Mouse (Mus musculus) megakaryocyte, adult 5-6 weeks (primary cell): ENCODE data around the gene Sh3gl1. TPM values are rescaled to one million over a fixed set of nuclear protein-coding genes. Genes with fewer than 3 reads are reported as not detected.

Experiments
- ATAC-seq: 2 replicates; pipeline ENCODE4 v1.8.0; 2016; ENCODE audit warnings: mild to moderate bottlenecking, inconsistent platforms; ENCODE audit not compliant: poor library complexity, severe bottlenecking
- total RNA-seq, 2 experiments: library from RNA; stranded (forward) in 1 of 2; stranded (reverse) in 1 of 2; fragments of 153-499, 151-499 nt in 1 of 2; fragments of 221-1000, 200-1000 nt in 1 of 2; gene quantifications; 2 replicates each; pipeline versions ENCODE4 v1.2.3 to v1.2.4; 2015 to 2017

Sh3gl1 gene
- total RNA-seq, 2 experiments from 2014 or later = 22.3 to 35.0 TPM

- no peak for ATAC-seq
These were observed 14.1 kb downstream of the Sh3gl1 start for GRCm38 (mm10) chr17:56022131-56022988.

GRCm38 (mm10) chr17:56021161-56021910, 15.1 kb downstream of the Sh3gl1 start:
- ATAC-seq = peak; percentile 25

- ATAC-seq = no peak
These were observed 15.9 kb downstream of the Sh3gl1 start for GRCm38 (mm10) chr17:56020400-56021084.

- ATAC-seq = peak; percentile 39; the same call in 1 of the 2 replicates
These were observed 17.9 kb downstream of the Sh3gl1 start for GRCm38 (mm10) chr17:56018347-56019131.

GRCm38 (mm10) chr17:56017848-56018247, 18.6 kb downstream of the Sh3gl1 start:
- ATAC-seq = no peak

GRCm38 (mm10) chr17:56016793-56017785, 19.3 kb downstream of the Sh3gl1 start:
- ATAC-seq = no peak

- ATAC-seq = no peak
These were observed 20.1 kb downstream of the Sh3gl1 start for GRCm38 (mm10) chr17:56016382-56016781.

GRCm38 (mm10) chr17:56015293-56015692, 21.1 kb downstream of the Sh3gl1 start:
- no peak for ATAC-seq

GRCm38 (mm10) chr17:56011441-56011840, 25.0 kb downstream of the Sh3gl1 start:
- ATAC-seq = no peak

- ATAC-seq = peak; percentile 48
These were observed 25.8 kb downstream of the Sh3gl1 start for GRCm38 (mm10) chr17:56010681-56011080.

- no peak for ATAC-seq
These were observed 26.2 kb downstream of the Sh3gl1 start for GRCm38 (mm10) chr17:56010255-56010654.

GRCm38 (mm10) chr17:56009962-56010240, 26.5 kb downstream of the Sh3gl1 start:
- no peak for ATAC-seq

- peak; percentile 86 for ATAC-seq
These were observed 27.1 kb downstream of the Sh3gl1 start for GRCm38 (mm10) chr17:56009088-56009961.

- ATAC-seq = peak; percentile 82
These were observed 27.9 kb downstream of the Sh3gl1 start for GRCm38 (mm10) chr17:56008356-56009087.

- ATAC-seq = no peak
These were observed 28.7 kb downstream of the Sh3gl1 start for GRCm38 (mm10) chr17:56007444-56008355.

GRCm38 (mm10) chr17:56006956-56007355, 29.5 kb downstream of the Sh3gl1 start:
- no peak for ATAC-seq
